Mouse (Mus musculus) CH12.LX (cell line): ENCODE data around the gene Scml4.

Source experiments
- CTCF ChIP-seq, 2 experiments: IDR thresholded peaks in 1 of 2; conservative IDR thresholded peaks in 1 of 2; 2 replicates each; pipeline ENCODE4 v1.5.1; 2011 to 2012; ENCODE audit warnings: low read depth in 2 of 2, low read length in 2 of 2, improper control_type of control experiment in 1 of 2, inconsistent platforms in 1 of 2, mild to moderate bottlenecking in 1 of 2, moderate library complexity in 1 of 2
- GABPA ChIP-seq: IDR thresholded peaks from 2 replicates; pipeline ENCODE4 v1.6.1; 2012; ENCODE audit warnings: low read depth, low read length, improper control_type of control experiment, inconsistent platforms; ENCODE audit not compliant: insufficient replicate concordance
- POLR2A ChIP-seq: IDR thresholded peaks from 2 replicates; pipeline ENCODE4 v1.6.1; 2011; ENCODE audit warnings: low read depth, mild to moderate bottlenecking, improper control_type of control experiment, low read length
- TCF12 ChIP-seq: IDR thresholded peaks from 2 replicates; pipeline ENCODE4 v1.6.1; 2014; ENCODE audit warnings: low read depth, mild to moderate bottlenecking, inconsistent platforms, low read length, improper control_type of control experiment

DNA sequence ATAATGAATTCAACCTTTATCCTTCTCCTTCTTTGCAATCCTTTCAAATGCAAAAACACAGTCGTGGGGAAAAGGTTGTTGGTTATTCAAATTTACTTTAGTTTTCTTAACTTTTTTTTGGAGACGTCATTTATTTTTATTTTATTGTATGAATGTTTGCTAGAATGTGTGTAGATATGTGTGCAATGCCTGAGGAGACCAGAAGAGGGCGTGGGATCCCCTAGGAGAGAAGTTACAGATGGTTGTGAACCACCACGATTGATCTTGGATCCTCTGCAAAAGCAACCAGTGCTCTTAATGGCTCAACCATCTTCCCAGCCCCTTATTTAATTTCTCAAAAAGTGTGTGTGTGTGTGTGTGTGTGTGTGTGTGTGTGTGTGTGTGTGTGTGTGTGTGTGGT, 53.0 kb downstream of the Scml4 start:
- no peak for TF ChIP-seq POLR2A
- peak in 1 of 2 experiments; percentile 33; a peak in 2 of 4 replicates for TF ChIP-seq CTCF (conservative IDR thresholded peaks at IDR 0.05 in 1 of 2, IDR thresholded peaks at IDR 0.05 in 1 of 2; ENCODE audit: low read depth in 2 of 2, low read length in 2 of 2)
- TF ChIP-seq TCF12, result no peak
- TF ChIP-seq GABPA, result no peak
